Mouse (Mus musculus): Measurements from ENCODE around the gene Napa. TPM values are rescaled to one million over a fixed set of nuclear protein-coding genes. Genes with fewer than 3 reads are reported as not detected.

Napa gene
- polyA plus RNA-seq, 1 experiment from 2014 or later, result 208 TPM

- no peak overlapping the region for H3K9ac ChIP-seq (ENCODE audit: low read length)
- DNase-seq (ENCODE audit: low spot score) (no peak), ATAC-seq (replicated peaks; ENCODE audit: low FRiP score, low TSS enrichment, low read depth) (no peak)
- H3K36me3 ChIP-seq (ENCODE audit: control insufficient read depth, insufficient read depth, low read length), result no peaks in the 10 kb centered on the region
- H3K4me3 ChIP-seq (ENCODE audit: low read depth, low read length), result no peak overlapping the region
- WGBS, result 60% methylated on average over 9 of the region's 9 CpGs
- no peaks in the 10 kb centered on the region for H3K9me3 ChIP-seq (ENCODE audit: control insufficient read depth, low read length)
- no peak overlapping the region for H3K27ac ChIP-seq (ENCODE audit: low read depth)
- no peaks in the 10 kb centered on the region for H3K4me1 ChIP-seq (replicated peaks; ENCODE audit: control insufficient read depth, insufficient read depth, low read length)
- H3K27me3 ChIP-seq (replicated peaks; ENCODE audit: control insufficient read depth, insufficient read depth, low read length), result peaks cover 22% of the 10 kb centered on the region
- no peak overlapping the region for H3K4me2 ChIP-seq (ENCODE audit: low read length)
These were observed 57.0 kb downstream of the Napa start for GRCm38 (mm10) chr7:16155132-16155872.

GRCm38 (mm10) chr7:16156105-16156714, 58.0 kb downstream of the Napa start:
- Histone ChIP-seq H3K4me2 (ENCODE audit: low read length) (no peak overlapping the region), H3K4me3 (ENCODE audit: low read depth, low read length) (no peak overlapping the region), H3K4me1 (replicated peaks; ENCODE audit: control insufficient read depth, insufficient read depth, low read length) (no peaks in the 10 kb centered on the region), H3K27me3 (replicated peaks; ENCODE audit: control insufficient read depth, insufficient read depth, low read length) (peaks cover 22% of the 10 kb centered on the region), H3K36me3 (ENCODE audit: control insufficient read depth, insufficient read depth, low read length) (no peaks in the 10 kb centered on the region), H3K27ac (ENCODE audit: low read depth) (no peak overlapping the region), H3K9ac (ENCODE audit: low read length) (no peak overlapping the region), H3K9me3 (ENCODE audit: control insufficient read depth, low read length) (0 out of 2 replicates have a peak, but pooled peaks cover under 1% of the 10 kb centered on the region)
- DNase-seq (ENCODE audit: low spot score), result no peak
- 71% methylated on average over 8 of the region's 8 CpGs for WGBS
- no peak for ATAC-seq (replicated peaks; ENCODE audit: low FRiP score, low TSS enrichment, low read depth)

GRCm38 (mm10) chr7:16158735-16159134, 60.5 kb downstream of the Napa start:
- 0 out of 2 replicates have a peak, but pooled peaks cover 3% of the 10 kb centered on the region for H3K9me3 ChIP-seq (ENCODE audit: control insufficient read depth, low read length)
- H3K27me3 ChIP-seq (replicated peaks; ENCODE audit: control insufficient read depth, insufficient read depth, low read length), result peaks cover 22% of the 10 kb centered on the region
- 9% methylated on average over 39 of the region's 39 CpGs for WGBS
- H3K4me2 ChIP-seq (ENCODE audit: low read length), result peak overlapping the region; percentile 34
- no peak for DNase-seq (ENCODE audit: low spot score)
- no peak; the same call in 1 of the 2 replicates for ATAC-seq (replicated peaks; ENCODE audit: low FRiP score, low TSS enrichment, low read depth)
- no peak overlapping the region for H3K27ac ChIP-seq (ENCODE audit: low read depth)
- H3K4me1 ChIP-seq (replicated peaks; ENCODE audit: control insufficient read depth, insufficient read depth, low read length), result no peaks in the 10 kb centered on the region
- no peak overlapping the region for H3K4me3 ChIP-seq (ENCODE audit: low read depth, low read length)
- no peak overlapping the region for H3K9ac ChIP-seq (ENCODE audit: low read length)
- H3K36me3 ChIP-seq (ENCODE audit: control insufficient read depth, insufficient read depth, low read length), result no peaks in the 10 kb centered on the region

- H3K9ac ChIP-seq (ENCODE audit: low read length), result no peak overlapping the region
- no peaks in the 10 kb centered on the region for H3K36me3 ChIP-seq (ENCODE audit: control insufficient read depth, insufficient read depth, low read length)
- 78% methylated on average over 3 of the region's 3 CpGs for WGBS
- 0 out of 2 replicates have a peak, but pooled peaks cover 3% of the 10 kb centered on the region for H3K9me3 ChIP-seq (ENCODE audit: control insufficient read depth, low read length)
- no peaks in the 10 kb centered on the region for H3K4me1 ChIP-seq (replicated peaks; ENCODE audit: control insufficient read depth, insufficient read depth, low read length)
- ATAC-seq (replicated peaks; ENCODE audit: low FRiP score, low TSS enrichment, low read depth) (no peak), DNase-seq (ENCODE audit: low spot score) (no peak)
- H3K4me2 ChIP-seq (ENCODE audit: low read length), result no peak overlapping the region
- H3K4me3 ChIP-seq (ENCODE audit: low read depth, low read length), result no peak overlapping the region
- H3K27me3 ChIP-seq (replicated peaks; ENCODE audit: control insufficient read depth, insufficient read depth, low read length), result peaks cover 22% of the 10 kb centered on the region
- no peak overlapping the region for H3K27ac ChIP-seq (ENCODE audit: low read depth)
These were observed 62.4 kb downstream of the Napa start for GRCm38 (mm10) chr7:16160702-16161101.

GRCm38 (mm10) chr7:16161302-16161701, 63.0 kb downstream of the Napa start:
- no peak overlapping the region for H3K27ac ChIP-seq (ENCODE audit: low read depth)
- 0 out of 2 replicates have a peak, but pooled peaks cover 3% of the 10 kb centered on the region for H3K9me3 ChIP-seq (ENCODE audit: control insufficient read depth, low read length)
- H3K9ac ChIP-seq (ENCODE audit: low read length), result no peak overlapping the region
- H3K4me3 ChIP-seq (ENCODE audit: low read depth, low read length), result no peak overlapping the region
- DNase-seq (ENCODE audit: low spot score) (no peak), ATAC-seq (replicated peaks; ENCODE audit: low FRiP score, low TSS enrichment, low read depth) (no peak)
- no peaks in the 10 kb centered on the region for H3K4me1 ChIP-seq (replicated peaks; ENCODE audit: control insufficient read depth, insufficient read depth, low read length)
- WGBS, result 88% methylated on average over 9 of the region's 9 CpGs
- H3K36me3 ChIP-seq (ENCODE audit: control insufficient read depth, insufficient read depth, low read length), result no peaks in the 10 kb centered on the region
- H3K4me2 ChIP-seq (ENCODE audit: low read length), result no peak overlapping the region
- H3K27me3 ChIP-seq (replicated peaks; ENCODE audit: control insufficient read depth, insufficient read depth, low read length), result peaks cover 22% of the 10 kb centered on the region

GRCm38 (mm10) chr7:16162036-16162435, 63.8 kb downstream of the Napa start:
- no peak for ATAC-seq (replicated peaks; ENCODE audit: low FRiP score, low TSS enrichment, low read depth)
- Histone ChIP-seq H3K9ac (ENCODE audit: low read length) (no peak overlapping the region), H3K4me1 (replicated peaks; ENCODE audit: control insufficient read depth, insufficient read depth, low read length) (no peaks in the 10 kb centered on the region), H3K4me3 (ENCODE audit: low read depth, low read length) (no peak overlapping the region), H3K9me3 (ENCODE audit: control insufficient read depth, low read length) (0 out of 2 replicates have a peak, but pooled peaks cover 3% of the 10 kb centered on the region), H3K27ac (ENCODE audit: low read depth) (no peak overlapping the region), H3K4me2 (ENCODE audit: low read length) (no peak overlapping the region), H3K36me3 (ENCODE audit: control insufficient read depth, insufficient read depth, low read length) (no peaks in the 10 kb centered on the region), H3K27me3 (replicated peaks; ENCODE audit: control insufficient read depth, insufficient read depth, low read length) (peaks cover 22% of the 10 kb centered on the region)
- DNase-seq (ENCODE audit: low spot score), result no peak
- WGBS, result 71% methylated on average over 7 of the region's 7 CpGs

Other genes with a start within 250 kb of the Napa start
- gene Crx, start 218.5 kb upstream of the Napa start, polyA plus RNA-seq (2014; fragmentation: Nextera tagmentation; extraction: Ambion mirVana), result not detected in 2 replicates
- not detected in 2 replicates for gene Crxos, start 215.8 kb upstream of the Napa start, polyA plus RNA-seq (2014; fragmentation: Nextera tagmentation; extraction: Ambion mirVana)
- 802 and 852 TPM in 2 replicates for gene Selenow, start 176.1 kb upstream of the Napa start, polyA plus RNA-seq (2014; fragmentation: Nextera tagmentation; extraction: Ambion mirVana)
- 182 and 190 TPM in 2 replicates for gene Nop53, start 152.4 kb upstream of the Napa start, polyA plus RNA-seq (2014; fragmentation: Nextera tagmentation; extraction: Ambion mirVana)
- gene Ehd2, start 130.9 kb upstream of the Napa start, polyA plus RNA-seq (2014; fragmentation: Nextera tagmentation; extraction: Ambion mirVana), result 37.7 and 38.6 TPM in 2 replicates
- gene Bicra, start 50.5 kb upstream of the Napa start, polyA plus RNA-seq (2014; fragmentation: Nextera tagmentation; extraction: Ambion mirVana), result 6.8 and 7.4 TPM in 2 replicates
- gene Zfp541, start 36.6 kb upstream of the Napa start, polyA plus RNA-seq (2014; fragmentation: Nextera tagmentation; extraction: Ambion mirVana), result 0.04 TPM in 2 replicates
- gene Kptn, start 21.4 kb downstream of the Napa start, polyA plus RNA-seq (2014; fragmentation: Nextera tagmentation; extraction: Ambion mirVana), result 28.1 and 32.7 TPM in 2 replicates
- gene Slc8a2, start 31.4 kb downstream of the Napa start, polyA plus RNA-seq (2014; fragmentation: Nextera tagmentation; extraction: Ambion mirVana), result 0.23 and 0.38 TPM in 2 replicates
- 47.0 and 48.6 TPM in 2 replicates for gene Meis3, start 76.6 kb downstream of the Napa start, polyA plus RNA-seq (2014; fragmentation: Nextera tagmentation; extraction: Ambion mirVana)
- 11.4 and 17.3 TPM in 2 replicates for gene Dhx34, start 123.6 kb downstream of the Napa start, polyA plus RNA-seq (2014; fragmentation: Nextera tagmentation; extraction: Ambion mirVana)
- 0.09 TPM in 1 of 2 replicates, not detected in the other for gene C5ar2, start 145.7 kb downstream of the Napa start, polyA plus RNA-seq (2014; fragmentation: Nextera tagmentation; extraction: Ambion mirVana)
- gene C5ar1, start 161.1 kb downstream of the Napa start, polyA plus RNA-seq (2014; fragmentation: Nextera tagmentation; extraction: Ambion mirVana), result 1.8 and 2.3 TPM in 2 replicates
- gene Inafm1, start 175.2 kb downstream of the Napa start, polyA plus RNA-seq (2014; fragmentation: Nextera tagmentation; extraction: Ambion mirVana), result 16.0 and 18.1 TPM in 2 replicates
- 14.4 and 19.0 TPM in 2 replicates for gene Ccdc9, start 188.3 kb downstream of the Napa start, polyA plus RNA-seq (2014; fragmentation: Nextera tagmentation; extraction: Ambion mirVana)
- gene Bbc3, start 209.9 kb downstream of the Napa start, polyA plus RNA-seq (2014; fragmentation: Nextera tagmentation; extraction: Ambion mirVana), result 4.1 and 4.9 TPM in 2 replicates